Mouse (Mus musculus) liver, embryonic 11.5 days (tissue): ENCODE data around the gene Gm47995. TPM values are rescaled to one million over a fixed set of nuclear protein-coding genes. Genes with fewer than 3 reads are reported as not detected.

Experiments
- ATAC-seq: fragments of 200-750 bp; cut with Nextera tagmentation; replicated peaks from 2 replicates; pipeline ENCODE4 v1.8.0; 2017; ENCODE audit warnings: moderate number of reproducible peaks, mild to moderate bottlenecking, moderate TSS enrichment, moderate library complexity; ENCODE audit not compliant: low FRiP score
- DNase-seq: peaks from one replicate; pipeline ENCODE4 v3.0.0-alpha.2; 2017; ENCODE audit warnings: low spot score
- H3K27ac ChIP-seq: fragments of 300-500 bp; sonication (generic); 2 replicates; pipeline ENCODE4 v1.5.1; 2014; ENCODE audit warnings: mild to moderate bottlenecking, low read depth, low read length, control low read depth
- H3K27me3 ChIP-seq: fragments of 300-500 bp; sonication (generic); replicated peaks from 2 replicates; pipeline ENCODE4 v1.6.1; 2014; ENCODE audit warnings: low read length, mixed read lengths; ENCODE audit not compliant: control insufficient read depth, insufficient read depth
- H3K36me3 ChIP-seq: fragments of 300-500 bp; sonication (generic); 2 replicates; pipeline ENCODE4 v1.6.1; 2014; ENCODE audit warnings: mild to moderate bottlenecking, low read length, moderate library complexity, mixed read lengths; ENCODE audit not compliant: control insufficient read depth, insufficient read depth
- H3K4me1 ChIP-seq: fragments of 300-500 bp; sonication (generic); replicated peaks from 2 replicates; pipeline ENCODE4 v1.6.1; 2014; ENCODE audit warnings: low read length, mixed read lengths; ENCODE audit not compliant: control insufficient read depth, insufficient read depth
- H3K4me2 ChIP-seq: fragments of 300-500 bp; sonication (generic); 2 replicates; pipeline ENCODE4 v1.6.1; 2014; ENCODE audit warnings: mild to moderate bottlenecking, control low read depth, moderate library complexity
- H3K4me3 ChIP-seq: fragments of 300-500 bp; sonication (generic); 2 replicates; pipeline ENCODE4 v1.5.1; 2014; ENCODE audit warnings: low read depth, low read length, control low read depth
- H3K9ac ChIP-seq: fragments of 300-500 bp; sonication (generic); 2 replicates; pipeline ENCODE4 v1.6.1; 2014; ENCODE audit warnings: low read depth, low read length, control low read depth
- H3K9me3 ChIP-seq: fragments of 300-500 bp; sonication (generic); 2 replicates; pipeline ENCODE4 v1.6.1; 2016; ENCODE audit warnings: low read length, inconsistent platforms, mixed read lengths; ENCODE audit not compliant: control insufficient read depth
- WGBS: fragments of 180-500 bp; shearing (Covaris S2); extraction: QIAGEN DNeasy Blood & Tissue Kit; methylation state at CpG from one replicate; pipeline ENCODE4 v1.1.7; 2014; 5-methylcytosine and 5-hydroxymethylcytosine counted together
- polyA plus RNA-seq: library from polyadenylated mRNA; unstranded; fragments of >200 nt; fragmentation: Nextera tagmentation; extraction: Ambion mirVana; gene quantifications from 2 replicates; pipeline ENCODE4 v1.2.1, GENCODE M21; 2014

The Gm47995 gene
- polyA plus RNA-seq, 1 experiment from 2014 or later = 0.36 TPM

DNA sequence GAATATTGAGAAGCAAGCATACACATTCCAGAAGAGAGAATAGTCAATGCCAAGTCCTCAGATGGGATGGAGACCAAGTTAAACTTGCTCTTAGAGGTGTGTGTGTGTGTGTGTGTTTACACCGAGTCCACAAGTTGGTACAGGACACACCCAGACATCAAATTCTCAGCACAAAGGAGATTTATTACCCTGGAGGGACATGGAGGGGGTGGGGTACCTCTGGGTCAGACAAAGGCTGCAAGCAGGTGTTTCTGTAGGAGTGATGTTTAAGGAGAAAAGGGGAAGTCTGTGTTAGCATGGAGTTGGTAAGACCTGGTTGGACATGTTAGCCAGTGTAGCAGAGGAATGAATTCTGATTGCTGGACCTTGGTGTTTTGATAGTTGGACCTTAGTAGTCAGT is 17.7 kb downstream of the Gm47995 start:
- ATAC-seq (no peak; the same call in 1 of the 2 replicates), DNase-seq (no peak)
- Histone ChIP-seq H3K4me2 (no peak overlapping the region), H3K9ac (no peak overlapping the region), H3K4me1 (peaks cover 7% of the 10 kb centered on the region; the same call in 1 of the 2 replicates), H3K27ac (no peak overlapping the region), H3K27me3 (no peaks in the 10 kb centered on the region), H3K9me3 (no peaks in the 10 kb centered on the region), H3K4me3 (no peak overlapping the region), H3K36me3 (no peaks in the 10 kb centered on the region)
- 58% methylated on average over 1 of the region's 1 CpGs for WGBS

DNA sequence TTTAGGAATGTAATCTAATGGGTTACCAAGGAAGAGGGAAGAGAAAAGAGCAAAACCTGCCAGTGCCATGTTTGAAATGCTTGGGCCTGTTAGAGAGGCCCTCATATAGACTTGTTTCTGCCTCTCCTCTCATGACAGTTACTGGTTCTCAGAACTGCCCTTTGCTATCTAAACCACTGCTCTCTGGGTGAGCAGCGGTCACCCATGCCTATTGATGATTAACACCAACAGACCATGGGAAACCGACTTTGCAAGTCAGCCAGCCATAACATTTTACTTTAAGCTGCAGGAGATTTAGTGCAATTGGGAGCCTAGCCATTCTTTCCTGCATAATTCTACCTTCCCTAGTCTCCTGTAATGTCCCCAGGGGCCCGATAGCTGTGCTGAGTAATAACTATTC is 18.2 kb downstream of the Gm47995 start:
- H3K27me3 ChIP-seq = no peaks in the 10 kb centered on the region
- no peaks in the 10 kb centered on the region for H3K9me3 ChIP-seq
- peaks cover 7% of the 10 kb centered on the region; the same call in 1 of the 2 replicates for H3K4me1 ChIP-seq
- peak; percentile 61; the same call in 1 of the 2 replicates for ATAC-seq
- WGBS = 48% methylated on average over 3 of the region's 3 CpGs
- H3K36me3 ChIP-seq = no peaks in the 10 kb centered on the region
- no peak overlapping the region for H3K9ac ChIP-seq
- no peak overlapping the region for H3K4me2 ChIP-seq
- H3K27ac ChIP-seq = no peak overlapping the region
- no peak for DNase-seq
- no peak overlapping the region for H3K4me3 ChIP-seq

DNA sequence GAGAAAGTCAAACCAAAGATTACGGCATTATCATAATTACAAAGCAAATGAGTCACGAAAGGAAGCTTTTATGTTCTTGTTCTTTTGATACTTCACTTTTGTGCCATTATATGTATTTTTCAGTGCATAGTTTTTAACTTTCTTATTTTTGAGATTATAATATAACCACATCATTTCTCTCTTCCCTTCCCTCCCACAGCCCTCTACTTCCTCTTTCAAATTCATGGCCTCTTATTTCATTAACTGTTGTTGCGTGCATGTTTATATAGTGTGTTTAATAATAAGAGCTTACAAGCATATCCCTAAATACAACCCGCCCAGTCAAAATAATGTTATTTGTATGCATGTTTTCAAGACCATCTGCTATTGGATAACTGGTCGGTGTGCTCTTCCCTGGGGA is 20.8 kb downstream of the Gm47995 start:
- DNase-seq = no peak
- H3K4me3 ChIP-seq = no peak overlapping the region
- H3K9ac ChIP-seq = no peak overlapping the region
- no peaks in the 10 kb centered on the region for H3K36me3 ChIP-seq
- no peaks in the 10 kb centered on the region for H3K27me3 ChIP-seq
- no peak overlapping the region for H3K4me2 ChIP-seq
- peaks cover 7% of the 10 kb centered on the region for H3K4me1 ChIP-seq
- 89% methylated on average over 5 of the region's 5 CpGs for WGBS
- H3K9me3 ChIP-seq = no peaks in the 10 kb centered on the region
- ATAC-seq = no peak
- no peak overlapping the region for H3K27ac ChIP-seq

DNA sequence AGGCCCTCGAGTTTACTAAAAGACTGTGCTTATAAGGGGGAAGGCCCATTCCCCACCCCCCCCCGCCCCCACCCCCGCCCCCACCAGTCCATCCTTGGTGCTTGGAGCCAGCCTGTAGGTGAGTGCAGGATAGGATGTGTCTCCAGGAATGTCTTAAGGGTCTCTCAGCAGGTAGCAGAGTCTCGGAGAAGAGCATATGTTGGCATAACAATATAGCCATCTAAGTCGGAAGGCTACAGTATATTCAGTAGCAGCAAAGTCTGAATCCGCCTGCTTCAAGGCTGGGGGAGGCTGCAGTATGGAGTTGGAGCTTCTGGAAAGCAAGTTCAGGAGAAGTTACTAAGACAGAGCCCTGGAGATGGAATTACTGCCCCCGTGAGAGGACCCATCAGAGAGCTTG is 21.9 kb downstream of the Gm47995 start:
- H3K9ac ChIP-seq = no peak overlapping the region
- no peaks in the 10 kb centered on the region for H3K36me3 ChIP-seq
- ATAC-seq = no peak
- H3K9me3 ChIP-seq = no peaks in the 10 kb centered on the region
- WGBS = 76% methylated on average over 7 of the region's 7 CpGs
- no peak overlapping the region for H3K27ac ChIP-seq
- no peak overlapping the region for H3K4me3 ChIP-seq
- DNase-seq = no peak
- H3K4me2 ChIP-seq = no peak overlapping the region
- H3K27me3 ChIP-seq = no peaks in the 10 kb centered on the region
- H3K4me1 ChIP-seq = peaks cover 7% of the 10 kb centered on the region

DNA sequence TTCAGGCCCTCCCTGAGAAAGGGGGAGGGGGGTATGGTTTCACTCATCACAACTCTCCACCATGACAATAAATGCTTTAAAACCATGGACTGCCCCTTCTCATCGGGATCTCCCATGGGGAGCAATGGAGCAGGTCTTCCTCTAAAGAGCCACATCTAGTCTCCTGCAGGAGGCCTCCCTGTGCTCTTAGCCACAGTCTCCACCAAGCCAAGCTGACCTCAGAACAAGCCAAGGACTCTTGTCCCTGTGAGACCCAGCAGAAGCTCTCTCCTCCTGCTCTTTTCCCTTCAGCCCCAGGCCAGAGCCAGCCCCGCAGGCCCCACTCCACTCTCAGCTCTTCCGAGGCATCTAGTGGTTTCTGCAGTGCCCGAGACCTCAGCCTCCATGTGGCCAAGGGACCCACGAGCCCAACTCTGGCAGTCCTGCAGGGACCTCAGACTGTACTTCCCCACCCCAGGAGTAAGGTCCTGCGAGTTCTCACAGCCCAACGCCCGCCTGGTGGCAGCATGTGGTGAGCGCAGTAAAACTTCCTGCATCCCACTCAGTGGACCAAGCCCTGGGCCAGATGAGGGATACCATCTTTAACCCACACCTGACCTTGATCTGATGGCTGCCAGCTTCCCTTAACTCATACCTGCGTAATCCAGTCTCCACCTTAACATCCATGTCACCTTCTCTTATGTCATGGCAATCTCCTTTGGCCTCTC is 24.5 kb downstream of the Gm47995 start:
- DNase-seq (no peak), ATAC-seq (no peak)
- 75% methylated on average over 10 of the region's 10 CpGs for WGBS
- H3K36me3 ChIP-seq = no peaks in the 10 kb centered on the region
- no peak overlapping the region for H3K4me2 ChIP-seq
- H3K9ac ChIP-seq = no peak overlapping the region
- H3K4me1 ChIP-seq = no peaks in the 10 kb centered on the region; the same call in 1 of the 2 replicates
- no peak overlapping the region for H3K4me3 ChIP-seq
- H3K27ac ChIP-seq = no peak overlapping the region
- no peaks in the 10 kb centered on the region for H3K27me3 ChIP-seq
- H3K9me3 ChIP-seq = no peaks in the 10 kb centered on the region

DNA sequence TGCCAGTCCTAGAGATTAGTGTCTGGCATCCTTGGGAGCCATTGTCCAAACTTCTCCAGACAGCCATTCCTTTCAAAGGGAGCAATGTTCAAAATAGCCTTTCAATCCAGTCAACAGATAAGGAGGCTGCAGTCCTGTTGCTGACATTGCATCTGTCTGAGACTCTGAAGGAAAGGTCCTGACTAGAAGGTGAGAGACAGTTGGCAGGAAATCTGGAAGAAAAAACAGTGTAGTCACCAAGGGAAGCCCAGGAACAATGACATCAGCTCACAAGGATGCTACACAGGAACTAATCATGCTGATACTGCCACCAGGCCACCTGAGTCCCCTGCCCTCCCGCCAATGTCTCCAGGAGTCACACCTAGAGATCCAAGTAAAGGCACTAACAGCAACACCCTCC is 25.1 kb downstream of the Gm47995 start:
- Histone ChIP-seq H3K27ac (no peak overlapping the region), H3K36me3 (no peaks in the 10 kb centered on the region), H3K4me3 (no peak overlapping the region), H3K9me3 (no peaks in the 10 kb centered on the region), H3K4me1 (no peaks in the 10 kb centered on the region; the same call in 1 of the 2 replicates), H3K4me2 (no peak overlapping the region), H3K9ac (no peak overlapping the region), H3K27me3 (no peaks in the 10 kb centered on the region)
- WGBS = 35% methylated on average over 1 of the region's 1 CpGs
- DNase-seq = no peak
- ATAC-seq = no peak

DNA sequence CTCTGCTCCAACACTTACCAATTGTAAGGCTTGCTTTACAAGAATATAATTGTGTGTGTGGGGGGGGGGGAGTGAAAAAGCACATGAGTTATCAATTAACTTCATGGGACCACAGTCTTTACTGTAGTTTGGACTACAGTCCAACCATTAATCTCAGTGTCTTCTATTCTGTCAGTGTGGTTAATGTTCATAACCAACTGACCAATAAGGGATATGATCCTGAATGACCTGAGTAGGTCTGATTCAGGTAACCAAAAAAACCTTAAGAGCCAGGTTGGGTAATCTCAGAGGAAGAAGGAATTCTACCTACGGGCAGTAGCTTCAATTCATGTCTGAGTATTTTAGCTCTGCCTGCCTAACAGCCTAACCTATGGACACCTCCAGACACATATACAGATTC is 26.3 kb downstream of the Gm47995 start:
- H3K27ac ChIP-seq = no peak overlapping the region
- no peak overlapping the region for H3K9ac ChIP-seq
- H3K4me2 ChIP-seq = no peak overlapping the region
- no peaks in the 10 kb centered on the region; the same call in 1 of the 2 replicates for H3K4me1 ChIP-seq
- WGBS = 92% methylated on average over 1 of the region's 1 CpGs
- ATAC-seq = no peak
- no peak overlapping the region for H3K4me3 ChIP-seq
- no peaks in the 10 kb centered on the region for H3K27me3 ChIP-seq
- no peak for DNase-seq
- H3K9me3 ChIP-seq = no peaks in the 10 kb centered on the region
- H3K36me3 ChIP-seq = no peaks in the 10 kb centered on the region

DNA sequence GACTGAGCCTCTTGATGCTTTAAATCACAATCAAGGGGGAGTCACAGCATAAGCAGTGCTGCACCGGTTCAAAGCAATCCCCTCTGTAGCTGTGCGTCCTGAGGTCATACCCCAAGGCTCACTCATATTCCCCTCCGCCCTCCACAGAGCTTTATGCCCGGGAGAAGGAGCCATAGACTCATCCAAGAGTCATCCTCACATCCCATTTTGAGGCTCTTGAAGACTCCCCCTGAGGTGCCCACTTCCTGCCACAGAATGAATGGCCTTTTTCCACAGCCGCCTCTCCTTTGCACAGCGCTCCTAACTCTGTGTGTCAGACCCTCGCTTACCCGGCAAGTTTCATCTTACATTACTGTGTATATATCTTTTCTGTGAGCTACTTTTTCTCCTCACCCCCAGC is 29.3 kb downstream of the Gm47995 start:
- Histone ChIP-seq H3K4me3 (no peak overlapping the region), H3K36me3 (no peaks in the 10 kb centered on the region), H3K4me2 (no peak overlapping the region), H3K27me3 (no peaks in the 10 kb centered on the region), H3K9me3 (no peaks in the 10 kb centered on the region), H3K4me1 (no peaks in the 10 kb centered on the region; the same call in 1 of the 2 replicates), H3K9ac (no peak overlapping the region), H3K27ac (no peak overlapping the region)
- 78% methylated on average over 8 of the region's 8 CpGs for WGBS
- ATAC-seq (no peak), DNase-seq (no peak)

DNA sequence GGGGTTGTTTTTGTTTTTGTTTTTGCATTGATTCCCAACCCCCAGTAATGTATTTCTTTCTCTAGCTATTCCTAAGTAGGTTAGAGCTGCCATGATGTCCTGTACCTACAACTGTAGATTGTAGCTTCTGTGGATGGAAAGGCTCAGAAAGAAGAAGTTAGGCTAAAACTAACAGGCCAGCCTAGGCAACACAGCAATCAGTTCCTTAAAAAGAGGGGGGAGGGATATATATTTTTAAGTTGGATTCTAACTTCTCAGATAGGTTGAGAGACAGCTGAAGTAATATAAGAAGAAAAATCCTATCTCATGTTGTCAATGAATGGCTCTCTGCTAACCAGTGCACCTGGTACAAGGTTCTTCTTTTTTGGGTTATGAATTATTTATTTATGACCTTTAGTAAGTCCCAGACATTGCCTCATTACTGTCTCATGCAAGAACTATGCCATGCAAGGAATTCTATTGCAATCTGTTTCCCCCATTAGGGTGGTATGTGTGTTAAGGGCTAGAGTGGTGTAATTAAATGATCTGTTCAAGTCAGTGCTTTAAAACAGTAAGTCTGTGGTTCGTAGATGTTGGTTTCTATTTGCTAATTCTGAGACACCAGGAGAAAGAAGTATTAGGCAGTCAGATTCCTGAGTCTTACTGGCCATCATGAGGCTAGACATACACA is 30.2 kb downstream of the Gm47995 start:
- Histone ChIP-seq H3K4me3 (no peak overlapping the region), H3K36me3 (no peaks in the 10 kb centered on the region), H3K4me2 (no peak overlapping the region), H3K9me3 (no peaks in the 10 kb centered on the region), H3K9ac (no peak overlapping the region), H3K4me1 (no peaks in the 10 kb centered on the region), H3K27me3 (no peaks in the 10 kb centered on the region), H3K27ac (no peak overlapping the region)
- DNase-seq (no peak), ATAC-seq (no peak)
- WGBS = 74% methylated on average over 1 of the region's 1 CpGs
